Mouse (Mus musculus) olfactory bulb, adult 2 months (tissue): ENCODE results near the gene St3gal3.

Experiments
- CTCF ChIP-seq: fragments of 200-500 bp; IDR thresholded peaks from 2 replicates; pipeline ENCODE4 v1.5.1; 2012; ENCODE audit warnings: low read depth, mild to moderate bottlenecking, low read length, moderate library complexity; ENCODE audit not compliant: insufficient read depth
- POLR2A ChIP-seq: fragments of 200-500 bp; IDR thresholded peaks from 2 replicates; pipeline ENCODE4 v1.6.1; 2012; ENCODE audit warnings: mild to moderate bottlenecking, low read depth, low read length, moderate library complexity; ENCODE audit not compliant: insufficient read depth

- TF ChIP-seq CTCF (no peak), POLR2A (no peak)
Observed at GRCm38 (mm10) chr4:117933248-117933647, 201.5 kb downstream of the St3gal3 start.
